Mouse (Mus musculus) myocyte (in vitro differentiated cells): Measurements from ENCODE around the gene Sigmar1.
A peak's percentile ranks its signal among the peaks of the same experiment; 100 is the strongest.

ENCODE experiments used
- CEBPB ChIP-seq: IDR thresholded peaks from 2 replicates; pipeline ENCODE4 v1.6.1; 2011; ENCODE audit warnings: mild to moderate bottlenecking, moderate library complexity; ENCODE audit not compliant: poor library complexity, insufficient read depth, severe bottlenecking
- E2F4 ChIP-seq: IDR thresholded peaks from one replicate; pipeline ENCODE4 v1.6.1; 2011; ENCODE audit warnings: mild to moderate bottlenecking, control low read depth, moderate library complexity; ENCODE audit not compliant: insufficient read depth
- MAX ChIP-seq: IDR thresholded peaks from one replicate; pipeline ENCODE4 v1.6.1; 2011; ENCODE audit warnings: low read depth, mild to moderate bottlenecking, control low read depth
- MYOD1 ChIP-seq, 3 experiments: IDR thresholded peaks; one replicate each; pipeline ENCODE4 v1.6.1; 2011; ENCODE audit warnings: control low read depth in 2 of 3, low read depth in 2 of 3, mild to moderate bottlenecking in 2 of 3, moderate library complexity in 1 of 3; ENCODE audit not compliant: insufficient read length in 2 of 3, control insufficient read depth in 1 of 3
- MYOG ChIP-seq, 3 experiments: IDR thresholded peaks; one replicate each; pipeline ENCODE4 v1.6.1; 2011; ENCODE audit warnings: control low read depth in 2 of 3, low read depth in 2 of 3, mild to moderate bottlenecking in 2 of 3; ENCODE audit not compliant: insufficient read length in 2 of 3, control insufficient read depth in 1 of 3, insufficient read depth in 1 of 3
- POLR2A ChIP-seq: IDR thresholded peaks from one replicate; pipeline ENCODE4 v1.6.1; 2011; ENCODE audit warnings: low read depth, mild to moderate bottlenecking, control low read depth, moderate library complexity; ENCODE audit not compliant: insufficient read length
- POLR2AphosphoS2 ChIP-seq: IDR thresholded peaks from one replicate; pipeline ENCODE4 v1.6.1; 2011; ENCODE audit warnings: low read depth, control low read depth; ENCODE audit not compliant: insufficient read length
- SRF ChIP-seq: IDR thresholded peaks from one replicate; pipeline ENCODE4 v1.6.1; 2011; ENCODE audit warnings: low read depth; ENCODE audit not compliant: control insufficient read depth, insufficient read length
- TCF12 ChIP-seq: IDR thresholded peaks from one replicate; pipeline ENCODE4 v1.6.1; 2011; ENCODE audit warnings: mild to moderate bottlenecking, control low read depth; ENCODE audit not compliant: poor library complexity, insufficient read depth, severe bottlenecking
- USF1 ChIP-seq: IDR thresholded peaks from one replicate; pipeline ENCODE4 v1.6.1; 2011; ENCODE audit warnings: low read depth, mild to moderate bottlenecking, control low read depth, moderate library complexity

DNA sequence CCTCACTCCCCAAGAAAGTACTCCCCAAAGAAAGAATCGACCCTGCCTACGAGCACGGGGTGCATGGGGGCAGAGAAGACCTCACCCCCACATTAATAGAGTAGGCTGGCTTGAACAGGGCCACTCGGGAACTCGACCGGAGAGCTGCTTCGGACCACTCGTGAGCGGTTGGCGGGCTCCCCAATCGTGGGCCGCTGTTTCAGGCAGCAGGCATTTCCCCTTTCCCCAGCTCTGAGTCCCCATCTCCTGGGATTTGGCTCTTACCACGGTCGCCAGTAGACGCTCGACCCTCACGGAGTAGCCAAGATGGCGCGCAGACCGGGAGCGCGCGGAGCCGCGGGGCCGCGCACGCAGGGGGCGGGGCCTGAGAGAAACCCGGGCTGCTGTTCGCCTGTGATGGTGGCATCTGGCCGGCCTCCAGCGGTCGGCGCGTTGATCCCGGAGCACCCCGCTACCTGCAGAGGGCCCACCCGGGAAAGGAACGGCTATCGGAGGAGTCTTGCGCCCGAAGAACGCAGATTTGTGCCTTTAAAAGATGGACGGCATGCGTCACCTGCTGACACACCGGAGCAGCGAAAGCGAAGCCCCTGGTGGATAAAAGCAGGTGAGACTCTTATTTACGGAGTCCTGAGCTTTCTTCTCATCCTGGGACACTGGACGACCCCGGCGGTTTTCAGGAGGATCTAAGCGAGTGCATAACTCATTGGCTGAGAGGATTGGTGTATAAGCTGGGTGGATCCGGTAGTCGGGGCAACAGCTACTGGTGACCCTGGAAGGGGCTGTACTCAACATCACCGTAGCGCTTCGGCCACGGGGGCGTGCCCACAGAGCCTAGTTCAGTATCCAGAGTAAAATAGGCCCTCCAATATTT lies 42.5 kb downstream of the Sigmar1 start, which contains the start of gene Rpp25l:
- TF ChIP-seq POLR2A (peak; percentile 84), MAX (no peak), USF1 (no peak), POLR2AphosphoS2 (peak; percentile 82), MYOG (IDR thresholded peaks at IDR 0.05; ENCODE audit: control insufficient read depth in 1 of 3, insufficient read depth in 1 of 3, insufficient read length in 2 of 3, low read depth in 2 of 3) (no peak), SRF (no peak), CEBPB (no peak), TCF12 (no peak), E2F4 (no peak), MYOD1 (IDR thresholded peaks at IDR 0.05; ENCODE audit: control insufficient read depth in 1 of 3, insufficient read length in 2 of 3, low read depth in 2 of 3) (no peak)
